Mouse (Mus musculus) megakaryocyte, embryonic 14.5 days (primary cell): ENCODE data around the gene Cers1. TPM values are rescaled to one million over a fixed set of nuclear protein-coding genes. Genes with fewer than 3 reads are reported as not detected.
A peak's percentile ranks its signal among the peaks of the same experiment; 100 is the strongest.

ENCODE experiments used
- H3K27me3 ChIP-seq: replicated peaks from 2 replicates; pipeline ENCODE3; 2012; ENCODE audit warnings: inconsistent platforms
- H3K36me3 ChIP-seq: replicated peaks from 2 replicates; pipeline ENCODE3; 2012; ENCODE audit warnings: low read length, inconsistent platforms, mixed read lengths
- H3K4me1 ChIP-seq: 2 replicates; pipeline ENCODE4 v1.6.1; 2012; ENCODE audit warnings: inconsistent platforms
- H3K4me3 ChIP-seq: replicated peaks from 2 replicates; pipeline ENCODE3; 2012; ENCODE audit warnings: moderate library complexity, mild to moderate bottlenecking, inconsistent platforms
- H3K9me3 ChIP-seq: 2 replicates; pipeline ENCODE4 v1.6.1; 2012; ENCODE audit warnings: inconsistent platforms
- FLI1 ChIP-seq: IDR thresholded peaks from 2 replicates; pipeline ENCODE4 v1.6.1; 2012; ENCODE audit warnings: low read length, inconsistent platforms, mixed read lengths
- GATA1 ChIP-seq: IDR thresholded peaks from 3 replicates; pipeline ENCODE4 v1.6.1; 2012; ENCODE audit warnings: mixed read lengths, low read length, inconsistent platforms, borderline replicate concordance
- polyA plus RNA-seq: library from polyadenylated mRNA; stranded (reverse); fragments of >175 nt; gene quantifications from 2 replicates; pipeline ENCODE4 v1.2.3, GENCODE M21; 2012; ENCODE audit warnings: low replicate concordance; ENCODE audit not compliant: insufficient read depth

Cers1 gene
- polyA plus RNA-seq, 1 experiment, result 0.55 TPM

GRCm38 (mm10) chr8:70377049-70377448 is 61.5 kb downstream of the Cers1 start:
- H3K4me1 ChIP-seq, result peaks cover 62% of the 10 kb centered on the region
- no peaks in the 10 kb centered on the region for H3K9me3 ChIP-seq
- no peak for TF ChIP-seq GATA1
- TF ChIP-seq FLI1, result no peak
- H3K4me3 ChIP-seq, result peak overlapping the region; percentile 93
- H3K27me3 ChIP-seq, result peaks cover 86% of the 10 kb centered on the region
- H3K36me3 ChIP-seq, result peaks cover 15% of the 10 kb centered on the region

DNA sequence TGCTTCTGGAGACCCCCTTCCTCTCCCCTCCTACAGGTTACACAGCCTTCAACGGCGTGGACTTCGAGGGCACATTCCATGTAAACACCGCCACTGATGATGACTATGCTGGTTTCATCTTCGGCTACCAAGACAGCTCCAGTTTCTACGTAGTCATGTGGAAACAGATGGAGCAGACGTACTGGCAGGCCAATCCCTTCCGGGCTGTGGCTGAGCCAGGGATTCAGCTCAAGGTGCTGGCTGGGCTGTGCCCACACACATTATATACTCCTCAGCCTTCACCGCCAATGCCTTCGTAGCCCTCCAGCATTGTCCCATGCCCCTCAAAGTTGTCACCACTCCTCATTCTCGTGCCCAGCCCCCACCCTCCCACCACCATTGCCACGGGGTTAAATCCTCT is 64.5 kb downstream of the Cers1 start:
- no peak for TF ChIP-seq GATA1
- no peak for TF ChIP-seq FLI1
- H3K27me3 ChIP-seq, result peaks cover 56% of the 10 kb centered on the region
- H3K4me1 ChIP-seq, result peaks cover 56% of the 10 kb centered on the region

More for the DNA sequence above, 64.5 kb downstream of the Cers1 start:
- H3K9me3 ChIP-seq, result no peaks in the 10 kb centered on the region
- H3K36me3 ChIP-seq, result peaks cover 33% of the 10 kb centered on the region
- no peak overlapping the region for H3K4me3 ChIP-seq

Other genes with a start within 250 kb of the Cers1 start
- 0.34 TPM in 1 of 2 replicates, not detected in the other for gene Tm6sf2, start 242.9 kb upstream of the Cers1 start, polyA plus RNA-seq
- not detected in 2 replicates for gene Hapln4, start 232.3 kb upstream of the Cers1 start, polyA plus RNA-seq
- gene Ncan, start 194.9 kb upstream of the Cers1 start, polyA plus RNA-seq, result not detected in 2 replicates
- gene Nr2c2ap, start 184.4 kb upstream of the Cers1 start, polyA plus RNA-seq, result 14.3 TPM in 1 of 2 replicates, not detected in the other
- gene Rfxank, start 176.6 kb upstream of the Cers1 start, polyA plus RNA-seq, result 8.9 and 18.5 TPM in 2 replicates
- 20.7 and 53.5 TPM in 2 replicates for gene Borcs8, start 176.3 kb upstream of the Cers1 start, polyA plus RNA-seq
- gene Mef2b, start 176.1 kb upstream of the Cers1 start, polyA plus RNA-seq, result 1.3 and 1.9 TPM in 2 replicates
- gene Tmem161a, start 143.4 kb upstream of the Cers1 start, polyA plus RNA-seq, result 63.2 and 162 TPM in 2 replicates
- gene Slc25a42, start 103.5 kb upstream of the Cers1 start, polyA plus RNA-seq, result 5.0 and 5.5 TPM in 2 replicates
- gene Sugp2, start 81.5 kb upstream of the Cers1 start, polyA plus RNA-seq, result 29.7 and 31.6 TPM in 2 replicates
- gene Armc6, start 81.3 kb upstream of the Cers1 start, polyA plus RNA-seq, result 22.2 and 27.8 TPM in 2 replicates
- gene Homer3, start 32.9 kb upstream of the Cers1 start, polyA plus RNA-seq, result 192 and 246 TPM in 2 replicates
- 29.5 and 36.4 TPM in 2 replicates for gene Ddx49, start 13.3 kb upstream of the Cers1 start, polyA plus RNA-seq
- 335 and 566 TPM in 2 replicates for gene Cope, start 13.3 kb upstream of the Cers1 start, polyA plus RNA-seq
- gene Gdf1, start 14.0 kb downstream of the Cers1 start, polyA plus RNA-seq, result 0.26 TPM in 1 of 2 replicates, not detected in the other
- 75.0 and 100 TPM in 2 replicates for gene Upf1, start 37.5 kb downstream of the Cers1 start, polyA plus RNA-seq
- 0.27 TPM in 1 of 2 replicates, not detected in the other for gene Comp, start 57.8 kb downstream of the Cers1 start, polyA plus RNA-seq
- 17.9 and 34.0 TPM in 2 replicates for gene Crtc1, start 123.8 kb downstream of the Cers1 start, polyA plus RNA-seq
- gene Klhl26, start 161.2 kb downstream of the Cers1 start, polyA plus RNA-seq, result 10.3 and 19.1 TPM in 2 replicates
- not detected in 2 replicates for gene Tmem59l, start 171.6 kb downstream of the Cers1 start, polyA plus RNA-seq
- not detected in 2 replicates for gene Crlf1, start 177.4 kb downstream of the Cers1 start, polyA plus RNA-seq
- 135 and 319 TPM in 2 replicates for gene Rex1bd, start 191.0 kb downstream of the Cers1 start, polyA plus RNA-seq
- gene Uba52, start 195.0 kb downstream of the Cers1 start, polyA plus RNA-seq, result 499 and 989 TPM in 2 replicates
- gene Fkbp8, start 211.9 kb downstream of the Cers1 start, polyA plus RNA-seq, result 3,667 and 5,102 TPM in 2 replicates
- gene Kxd1, start 212.2 kb downstream of the Cers1 start, polyA plus RNA-seq, result 33.5 and 40.2 TPM in 2 replicates
- gene Ell, start 223.7 kb downstream of the Cers1 start, polyA plus RNA-seq, result 58.8 and 65.3 TPM in 2 replicates